Mouse (Mus musculus) stomach, postnatal 0 days (tissue): ENCODE measurements around the gene Sh3pxd2a.

ENCODE experiments used
- CTCF ChIP-seq: IDR thresholded peaks from 2 replicates; pipeline ENCODE4 v1.5.1; 2016; ENCODE audit warnings: antibody characterized with exemption, low read depth, mild to moderate bottlenecking, moderate library complexity
- EP300 ChIP-seq: optimal IDR thresholded peaks from 2 replicates; pipeline ENCODE3; 2016; ENCODE audit warnings: antibody characterized with exemption

DNA sequence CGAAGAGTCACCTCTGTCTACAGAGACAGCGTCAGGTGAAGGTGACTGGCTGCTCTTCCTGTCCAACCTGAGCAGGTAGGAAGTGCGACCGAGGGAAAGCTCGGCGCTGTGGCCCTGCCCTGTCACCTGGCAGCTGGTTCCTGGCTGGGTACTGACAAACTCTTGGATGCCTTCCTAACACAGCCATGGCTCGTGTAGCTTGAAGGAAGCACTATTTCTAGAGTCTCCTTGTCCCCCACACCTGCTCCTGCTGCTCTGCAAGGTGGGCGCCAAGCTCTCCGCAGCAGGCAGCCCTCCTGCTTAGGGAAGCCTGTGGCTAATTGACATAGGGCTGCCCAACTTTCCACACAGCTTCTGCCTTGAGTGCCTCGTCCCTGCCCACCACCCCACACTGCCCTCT is 158.8 kb downstream of the Sh3pxd2a start:
- TF ChIP-seq CTCF = no peak
- TF ChIP-seq EP300 = no peak
